Mouse (Mus musculus) adrenal gland, postnatal 0 days (tissue): ENCODE data around the gene 3425401B19Rik. TPM values are rescaled to one million over a fixed set of nuclear protein-coding genes. Genes with fewer than 3 reads are reported as not detected.

Source experiments
- polyA plus RNA-seq: library from polyadenylated mRNA; unstranded; fragments of >200 nt; fragmentation: Nextera tagmentation; extraction: Ambion mirVana; gene quantifications from 2 replicates; pipeline ENCODE4 v1.2.1, GENCODE M21; 2015

The 3425401B19Rik gene
- polyA plus RNA-seq, result 0.18 TPM in 1 of 2 replicates, not detected in the other

GRCm38 (mm10) chr14:32685124-32685826 is at the start of gene 3425401B19Rik:
TSS of gene 3425401B19Rik (minus strand) at chr14:32685293.

Other genes with a start within 250 kb of the 3425401B19Rik start
- gene Slc18a3, start 220.4 kb downstream of the 3425401B19Rik start, polyA plus RNA-seq, result 0.72 and 2.7 TPM in 2 replicates
- gene Chat, start 219.3 kb downstream of the 3425401B19Rik start, polyA plus RNA-seq, result 0.10 TPM in 1 of 2 replicates, not detected in the other
- gene Ercc6, start 171.8 kb downstream of the 3425401B19Rik start, polyA plus RNA-seq, result 7.9 and 8.9 TPM in 2 replicates
- gene Prrxl1, start 85.9 kb downstream of the 3425401B19Rik start, polyA plus RNA-seq, result 1.3 and 2.6 TPM in 2 replicates
- gene Tmem273, start 100.7 kb upstream of the 3425401B19Rik start, polyA plus RNA-seq, result 0.79 and 1.4 TPM in 2 replicates
- 0.16 TPM in 1 of 2 replicates, not detected in the other for gene Fam170b, start 148.7 kb upstream of the 3425401B19Rik start, polyA plus RNA-seq
- gene Vstm4, start 171.5 kb upstream of the 3425401B19Rik start, polyA plus RNA-seq, result 43.5 and 57.8 TPM in 2 replicates